Comparison of ENCODE assay signal across 8 mouse cellular contexts in genomic region chr10:127059968-127060916, GRCm38 (mm10). TPM values are rescaled to one million over a fixed set of nuclear protein-coding genes. Genes with fewer than 3 reads are reported as not detected.
DNase-seq lines count a peak whose midpoint lies in the region; ATAC-seq lines count a peak whose summit lies in the region.

March9 (minus strand) TSS chr10:127060184.

- peaks cover 12% of the 10 kb centered on the region for H3K36me3 ChIP-seq in heart, embryonic 12.5 days
- H3K36me3 ChIP-seq in liver, embryonic 12.5 days = peaks cover 8% of the 10 kb centered on the region
- H3K36me3 ChIP-seq in neural tube, embryonic 11.5 days (ENCODE audit: control insufficient read depth, insufficient read depth, low read length) = peaks cover 7% of the 10 kb centered on the region; the same call in 1 of the 2 replicates

- H3K4me2 ChIP-seq in heart, embryonic 12.5 days = peak within 1 kb of the TSS; percentile 97
- H3K4me2 ChIP-seq in liver, embryonic 12.5 days = peak within 1 kb of the TSS; percentile 98
- peak within 1 kb of the TSS; percentile 97 for H3K4me2 ChIP-seq in neural tube, embryonic 11.5 days (ENCODE audit: low read depth)

- peaks cover 58% of the 10 kb centered on the region for H3K27me3 ChIP-seq in heart, embryonic 12.5 days (replicated peaks)
- peaks cover 74% of the 10 kb centered on the region for H3K27me3 ChIP-seq in liver, embryonic 12.5 days (replicated peaks)
- peaks cover 6% of the 10 kb centered on the region; the same call in 1 of the 2 replicates for H3K27me3 ChIP-seq in neural tube, embryonic 11.5 days (ENCODE audit: control insufficient read depth, insufficient read depth, low read length)

- peak within 1 kb of the TSS; percentile 79 for H3K9ac ChIP-seq in heart, embryonic 12.5 days
- H3K9ac ChIP-seq in liver, embryonic 12.5 days = peak within 1 kb of the TSS; percentile 64
- peak within 1 kb of the TSS; percentile 86 for H3K9ac ChIP-seq in neural tube, embryonic 11.5 days (ENCODE audit: low read length)

- WGBS in heart, embryonic 12.5 days = under 1% methylated on average over 51 of the region's 72 CpGs
- WGBS in liver, embryonic 12.5 days (ENCODE audit: insufficient replicate concordance) = 3% methylated on average over 32 of the region's 72 CpGs
- WGBS in neural tube, embryonic 11.5 days = under 1% methylated on average over 28 of the region's 72 CpGs

- H3K9me3 ChIP-seq in heart, embryonic 12.5 days (replicated peaks) = no peaks in the 10 kb centered on the region
- no peaks in the 10 kb centered on the region for H3K9me3 ChIP-seq in liver, embryonic 12.5 days (replicated peaks)
- no peaks in the 10 kb centered on the region for H3K9me3 ChIP-seq in neural tube, embryonic 11.5 days (ENCODE audit: control insufficient read depth, low read length)

- no peak within 1 kb of the TSS for H3K27ac ChIP-seq in heart, embryonic 12.5 days (ENCODE audit: poor library complexity, severe bottlenecking)
- no peak within 1 kb of the TSS for H3K27ac ChIP-seq in liver, embryonic 12.5 days
- H3K27ac ChIP-seq in neural tube, embryonic 11.5 days (ENCODE audit: low read depth, low read length) = peak within 1 kb of the TSS; percentile 90

- peak; percentile 76 for DNase-seq in ovary, postnatal 36 days (ENCODE audit: low spot score)
- DNase-seq in ovary, postnatal 10 days (ENCODE audit: low spot score) = no peak
- peak; percentile 93 for DNase-seq in cerebellum, adult 9-10 months
- peak; percentile 85 for DNase-seq in kidney, postnatal 10 days
- peak; percentile 79 for DNase-seq in neural tube, embryonic 11.5 days (ENCODE audit: low spot score)
- DNase-seq in thymus, adult 18-20 months = peak; percentile 78 to 87

- ATAC-seq in heart, embryonic 12.5 days (ENCODE audit: insufficient number of reproducible peaks, low FRiP score) = 0 out of 2 replicates have a peak, but pooled peaks have one; percentile 12
- ATAC-seq in liver, embryonic 12.5 days = no peak
- peak; percentile 5; the same call in 1 of the 2 replicates for ATAC-seq in neural tube, embryonic 11.5 days (ENCODE audit: insufficient read depth, low FRiP score, low TSS enrichment)

- H3K4me3 ChIP-seq in heart, embryonic 12.5 days = peak within 1 kb of the TSS; percentile 78
- H3K4me3 ChIP-seq in liver, embryonic 12.5 days = peak within 1 kb of the TSS; percentile 67
- peak within 1 kb of the TSS; percentile 92 for H3K4me3 ChIP-seq in neural tube, embryonic 11.5 days (ENCODE audit: low read depth, low read length)

- peaks cover 26% of the 10 kb centered on the region for H3K4me1 ChIP-seq in heart, embryonic 12.5 days (replicated peaks)
- peaks cover 48% of the 10 kb centered on the region for H3K4me1 ChIP-seq in liver, embryonic 12.5 days
- peaks cover 12% of the 10 kb centered on the region for H3K4me1 ChIP-seq in neural tube, embryonic 11.5 days (ENCODE audit: control insufficient read depth, insufficient read depth, low read length)

RNA-seq across cellular contexts. Expression of gene March9, which starts in this region (rescaled TPM):
- polyA plus RNA-seq in heart, embryonic 12.5 days (2016; fragmentation: Nextera tagmentation; extraction: Ambion mirVana) = 0.10 and 0.28 TPM in 2 replicates
- polyA plus RNA-seq in liver, embryonic 12.5 days (2016; fragmentation: Nextera tagmentation; extraction: Ambion mirVana) = 0.06 and 0.20 TPM in 2 replicates
- polyA plus RNA-seq in neural tube, embryonic 11.5 days (2014; fragmentation: Nextera tagmentation; extraction: Ambion mirVana) = 4.3 and 4.7 TPM in 2 replicates

Comparison
In these comparisons a context has a peak if more than half of its experiments do, and no peak if none do; other contexts are left out.
1. Peak in ATAC-seq, H3K4me3 ChIP-seq, H3K9ac ChIP-seq and H3K4me2 ChIP-seq in heart, embryonic 12.5 days; RNA of the gene not detected or under 1 TPM.